Mouse (Mus musculus): Measurements from ENCODE around the gene 1810010D01Rik.

- TF ChIP-seq MAX (IDR thresholded peaks at IDR 0.05; ENCODE audit: low read length) = no peak
- no peak for TF ChIP-seq EP300 (IDR thresholded peaks at IDR 0.05; ENCODE audit: low read length)
- no peak for TF ChIP-seq POLR2A (IDR thresholded peaks at IDR 0.05; ENCODE audit: low read depth, low read length)
- TF ChIP-seq GABPA (IDR thresholded peaks at IDR 0.05; ENCODE audit: insufficient replicate concordance, low read depth, low read length) = no peak
- no peak for TF ChIP-seq CTCF (conservative IDR thresholded peaks at IDR 0.05 in 1 of 2, IDR thresholded peaks at IDR 0.05 in 1 of 2; ENCODE audit: low read depth in 2 of 2, low read length in 2 of 2)
- TF ChIP-seq MYC (IDR thresholded peaks at IDR 0.05; ENCODE audit: low read depth, low read length) = no peak
- TF ChIP-seq CHD1 (IDR thresholded peaks at IDR 0.05; ENCODE audit: low read depth, low read length) = no peak
- no peak for TF ChIP-seq ETS1 (conservative IDR thresholded peaks at IDR 0.05; ENCODE audit: low read depth, low read length)
- TF ChIP-seq JUND (conservative IDR thresholded peaks at IDR 0.05; ENCODE audit: low read depth, low read length) = no peak
- no peak for TF ChIP-seq NELFE (IDR thresholded peaks at IDR 0.05; ENCODE audit: low read depth, low read length)
- TF ChIP-seq E2F4 (IDR thresholded peaks at IDR 0.05; ENCODE audit: insufficient replicate concordance, low read depth, low read length) = no peak
- TF ChIP-seq USF1 (IDR thresholded peaks at IDR 0.05; ENCODE audit: low read depth, low read length) = no peak
Measured at GRCm38 (mm10) chr7:145250225-145250624, 42.3 kb upstream of the 1810010D01Rik start.

Measured in CH12.LX (cell line).